In genomic region chr15:79098868-79099267, GRCm38 (mm10) we compare ENCODE assay signal across 10 mouse cellular contexts. TPM values are rescaled to one million over a fixed set of nuclear protein-coding genes. Genes with fewer than 3 reads are reported as not detected.
DNase-seq lines count a peak whose midpoint lies in the region; ATAC-seq and TF ChIP-seq lines count a peak whose summit lies in the region.
"Had no signal": no experiment of that assay in that cellular context is flagged by ENCODE, and none has a peak within 500 bp of the region (broad histone marks: within the 10 kb centered on the region; RNA-seq: fewer than 3 reads in every experiment).

No protein-coding gene starts in this region.

- no peak for TF ChIP-seq POLR2A in kidney, adult 2 months (IDR thresholded peaks at IDR 0.05; ENCODE audit: low read depth, low read length)

- no peaks in the 10 kb centered on the region for H3K36me3 ChIP-seq in kidney, adult 2 months (ENCODE audit: control insufficient read depth, insufficient read depth, low read length)

- H3K4me3 ChIP-seq in kidney, adult 2 months (ENCODE audit: insufficient read depth, low read depth, low read length), result no peak overlapping the region
- H3K4me3 ChIP-seq: left cerebral cortex, adult 2 months had no signal

- peak; percentile 58 to 78 for DNase-seq in heart, adult 18-20 months
- peak; percentile 88 for DNase-seq in kidney, adult 2 months
- DNase-seq in lung, adult 18-20 months, result peak; percentile 48 to 55
- DNase-seq in frontal cortex, postnatal 25 days (ENCODE audit: low spot score in 2 of 2), result no peak
- DNase-seq in adipocyte (ENCODE audit: low spot score), result no peak

- peak; percentile 45; the same call in 1 of the 2 replicates for ATAC-seq in common myeloid progenitor, adult 5-6 weeks (replicated peaks; ENCODE audit: low read depth, poor library complexity, severe bottlenecking)
- ATAC-seq in cerebellum, adult (ENCODE audit: insufficient number of reproducible peaks, low FRiP score, low TSS enrichment), result no peak
- no peak for ATAC-seq in megakaryocyte progenitor cell, adult 5-6 weeks (replicated peaks; ENCODE audit: poor library complexity)
- ATAC-seq: forebrain, embryonic 14.5 days had no signal

- no peaks in the 10 kb centered on the region for H3K27me3 ChIP-seq in kidney, adult 2 months (replicated peaks; ENCODE audit: control insufficient read depth, insufficient read depth, low read length)

- no peak for TF ChIP-seq CTCF in kidney, adult 2 months (conservative IDR thresholded peaks at IDR 0.05; ENCODE audit: insufficient read depth, insufficient read length, low read depth, low read length)

- WGBS in kidney, adult 2 months, result 54% methylated on average over 7 of the region's 7 CpGs

- H3K4me1 ChIP-seq in kidney, adult 2 months (ENCODE audit: control insufficient read depth, insufficient read depth, low read length), result peaks cover 24% of the 10 kb centered on the region

- H3K27ac ChIP-seq in kidney, adult 2 months (ENCODE audit: insufficient read depth, low read depth, low read length), result peak overlapping the region; percentile 79

RNA-seq across cellular contexts. Expression of gene Micall1, which starts 9.8 kb away (rescaled TPM):
- total RNA-seq in common myeloid progenitor, adult 5-6 weeks (2017), result 2.3 and 2.5 TPM in 2 replicates
- total RNA-seq in heart, adult 18-20 months (2021), result 10 to 100 TPM; 38.5 to 44.1 TPM
- 23.3 and 24.5 TPM in 2 replicates for polyA plus RNA-seq in kidney, adult 2 months (2012; rRNA removed)
- total RNA-seq in megakaryocyte progenitor cell, adult 5-6 weeks (2015), result 4.8 and 5.6 TPM in 2 replicates
- total RNA-seq in megakaryocyte progenitor cell, adult 5-6 weeks (2017), result 3.6 and 5.5 TPM in 2 replicates

RNA-seq across cellular contexts. Expression of gene Eif3l, which starts 23.9 kb away (rescaled TPM):
- 227 and 237 TPM in 2 replicates for total RNA-seq in common myeloid progenitor, adult 5-6 weeks (2017)
- total RNA-seq in heart, adult 18-20 months (2021), result 10 to 100 TPM; 70.4 to 73.8 TPM
- polyA plus RNA-seq in kidney, adult 2 months (2012; rRNA removed), result 172 and 183 TPM in 2 replicates
- 192 and 203 TPM in 2 replicates for total RNA-seq in megakaryocyte progenitor cell, adult 5-6 weeks (2015)
- 259 and 271 TPM in 2 replicates for total RNA-seq in megakaryocyte progenitor cell, adult 5-6 weeks (2017)

RNA-seq across cellular contexts. Expression of gene Ankrd54, which starts 36.2 kb away (rescaled TPM):
- total RNA-seq in common myeloid progenitor, adult 5-6 weeks (2017), result 12.0 and 18.3 TPM in 2 replicates
- 1 to 10 TPM; 7.2 to 8.6 TPM for total RNA-seq in heart, adult 18-20 months (2021)
- 38.9 and 52.2 TPM in 2 replicates for polyA plus RNA-seq in kidney, adult 2 months (2012; rRNA removed)
- 16.0 and 17.3 TPM in 2 replicates for total RNA-seq in megakaryocyte progenitor cell, adult 5-6 weeks (2015)
- total RNA-seq in megakaryocyte progenitor cell, adult 5-6 weeks (2017), result 11.2 and 18.8 TPM in 2 replicates

RNA-seq across cellular contexts. Expression of gene Polr2f, which starts 41.9 kb away (rescaled TPM):
- total RNA-seq in common myeloid progenitor, adult 5-6 weeks (2017), result 72.3 and 128 TPM in 2 replicates
- 100 to 1,000 TPM; 135 TPM for total RNA-seq in heart, adult 18-20 months (2021)
- 50.3 and 74.9 TPM in 2 replicates for polyA plus RNA-seq in kidney, adult 2 months (2012; rRNA removed)
- total RNA-seq in megakaryocyte progenitor cell, adult 5-6 weeks (2015), result 76.7 and 114 TPM in 2 replicates
- 88.6 and 104 TPM in 2 replicates for total RNA-seq in megakaryocyte progenitor cell, adult 5-6 weeks (2017)

RNA-seq across cellular contexts. Expression of gene 1700088E04Rik, which starts 42.2 kb away (rescaled TPM):
- total RNA-seq in common myeloid progenitor, adult 5-6 weeks (2017), result 0.14 TPM in 1 of 2 replicates, not detected in the other
- total RNA-seq in heart, adult 18-20 months (2021), result 1 to 10 TPM in 1 of 2 experiments, under 1 TPM in 1; 0.89 to 3.4 TPM
- 18.8 and 19.6 TPM in 2 replicates for polyA plus RNA-seq in kidney, adult 2 months (2012; rRNA removed)
- total RNA-seq in megakaryocyte progenitor cell, adult 5-6 weeks (2015), result 0.99 TPM in 1 of 2 replicates, not detected in the other
- not detected in 2 replicates for total RNA-seq in megakaryocyte progenitor cell, adult 5-6 weeks (2017)

Comparison
In these comparisons a context has a peak if more than half of its experiments do, and no peak if none do; other contexts are left out.
1. DNase-seq: peak in heart, adult 18-20 months (2 of 2), kidney, adult 2 months (single experiment) and lung, adult 18-20 months (2 of 2); none in frontal cortex, postnatal 25 days (0 of 2) and adipocyte (single experiment).
2. RNA of gene Micall1, which starts 9.8 kb away (total RNA-seq): 38.5 to 44.1 TPM in heart, adult 18-20 months; 3.6 to 5.6 TPM in megakaryocyte progenitor cell, adult 5-6 weeks and 2.3 to 2.5 TPM in common myeloid progenitor, adult 5-6 weeks; every median in the first group is over 4 times any median in the second.